Mouse (Mus musculus) gastrocnemius, postnatal 36 days (tissue): ENCODE results near the gene Olfr1402. TPM values are rescaled to one million over a fixed set of nuclear protein-coding genes. Genes with fewer than 3 reads are reported as not detected.

ENCODE experiments used
- DNase-seq, 2 experiments: peaks; one replicate each; pipeline ENCODE4 v3.0.0; 2022
- intact Hi-C: fragments of 180-260 bp; cut with DNase I; formaldehyde crosslinking; loops from one replicate; pipeline ENCODE4 v1.15.1; 2025
- long read RNA-seq, 2 experiments: library from polyadenylated mRNA; stranded (forward); transcript quantifications; one replicate each; pipeline ENCODE4 v2.0.0; 2021
- total RNA-seq, 2 experiments: library from RNA; stranded (reverse); gene quantifications; 2 replicates each; pipeline ENCODE4 v1.2.3; 2021

The Olfr1402 gene
- total RNA-seq = not detected
- long read RNA-seq, experiment 1 = 0 reads
- long read RNA-seq, experiment 2 = 0 reads

DNA sequence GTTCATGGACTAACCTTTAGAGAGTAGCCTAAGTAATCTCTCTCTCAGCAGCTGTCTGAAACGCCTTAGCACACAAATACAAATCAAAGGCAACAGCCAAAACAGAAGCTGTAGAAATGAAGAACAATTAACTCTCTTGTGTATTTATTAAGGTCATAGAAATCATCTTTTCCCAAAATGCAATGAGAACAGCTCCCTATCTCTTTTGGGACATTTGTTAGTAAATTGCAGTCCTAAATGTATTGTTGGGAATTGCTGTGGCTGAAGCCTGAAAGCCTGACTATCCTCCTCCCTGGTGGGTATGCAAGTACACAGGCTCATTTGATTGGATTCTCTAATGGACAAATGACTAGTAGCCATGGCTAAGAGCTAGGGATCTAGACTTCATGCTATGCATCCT lies at the start of gene Olfr1402:
Olfr1402 (minus strand) TSS at position 101 of the 400 bp plus-strand sequence.
- DNase-seq = no peak
- intact Hi-C loops = no loop called here

DNA sequence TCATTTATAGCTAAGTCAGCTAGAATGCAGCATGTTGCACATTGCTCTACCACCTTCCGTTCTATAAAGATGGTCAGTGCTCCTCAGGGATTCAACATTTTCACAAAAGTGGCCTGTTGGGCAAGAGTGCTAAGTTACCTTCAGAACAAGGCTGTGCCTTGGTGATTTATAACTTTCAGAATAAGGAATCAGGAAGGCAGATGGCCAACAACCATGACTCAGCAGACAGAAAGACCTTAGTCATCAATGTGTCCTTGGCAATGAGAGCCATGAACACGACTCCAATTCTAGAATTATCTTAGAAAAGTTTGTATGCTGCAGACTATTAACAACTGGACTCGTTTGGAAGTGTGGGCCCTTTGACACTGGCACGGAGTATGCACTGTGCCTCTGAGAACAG lies 33.5 kb upstream of the Olfr1402 start:
- DNase-seq = no peak
- intact Hi-C loops = no loop called here

DNA sequence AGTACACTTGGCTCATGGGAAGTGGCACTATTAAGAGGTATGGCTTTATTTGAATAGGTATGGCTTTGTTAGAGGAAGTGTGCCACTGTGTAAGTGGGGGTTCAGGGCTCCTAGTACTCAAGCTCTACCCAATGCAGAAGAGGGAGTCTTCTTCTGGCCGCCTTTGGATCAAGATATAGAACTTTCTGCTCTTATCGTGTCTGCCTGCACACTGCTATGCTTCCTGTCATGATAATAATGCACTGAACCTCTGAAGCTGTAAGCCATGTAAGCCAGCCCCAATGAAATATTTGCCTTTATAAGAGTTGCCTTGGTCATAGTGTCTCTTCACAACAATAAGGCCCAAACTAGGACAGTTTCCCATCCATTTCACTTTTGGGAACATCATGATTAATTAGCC lies 16.8 kb upstream of the Olfr1402 start:
- DNase-seq = no peak
- intact Hi-C loops = no loop called here

DNA sequence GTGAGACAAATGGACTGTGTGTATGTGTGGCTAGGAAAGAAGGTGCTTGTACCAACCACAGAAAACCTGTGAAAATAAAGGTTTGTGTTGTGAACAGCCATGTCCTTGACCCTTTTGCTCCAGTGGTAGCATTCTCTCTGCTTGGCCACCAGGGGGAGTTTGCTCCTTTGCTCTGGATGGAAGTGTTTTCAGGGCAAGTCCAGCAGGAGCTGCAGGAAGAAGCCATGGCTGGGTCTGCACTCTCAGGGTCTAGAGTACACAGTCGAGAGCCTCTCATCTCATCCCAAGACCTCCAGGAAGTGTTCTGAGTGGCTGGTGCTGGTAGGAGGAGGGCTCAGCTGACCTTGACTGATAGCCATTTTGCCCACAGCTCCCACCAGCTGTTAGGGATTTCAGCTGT lies 27.5 kb downstream of the Olfr1402 start:
- DNase-seq = no peak
- intact Hi-C loops = loop anchor here (10.0 kb wide), 1 partner anchor 191 kb away; no protein-coding TSS in a partner anchor

DNA sequence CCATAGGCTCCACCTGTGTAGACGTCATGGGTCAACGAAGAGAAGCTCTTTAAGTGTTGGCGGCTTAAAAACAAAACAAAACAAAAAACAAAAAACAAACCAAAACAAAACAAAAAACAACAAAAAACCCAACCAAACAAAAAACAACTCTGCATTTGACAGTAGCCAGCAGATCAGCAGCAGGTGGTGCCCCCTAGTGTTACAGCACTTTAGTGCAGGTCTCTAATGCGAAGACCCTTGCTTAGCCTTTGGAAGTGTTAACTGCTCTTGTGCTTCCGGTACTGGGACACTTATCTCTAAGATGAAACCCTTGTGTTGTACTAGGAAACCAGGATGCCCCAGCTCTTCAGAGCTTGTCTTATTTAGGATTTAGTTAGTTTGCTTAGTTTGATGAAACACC lies 28.7 kb downstream of the Olfr1402 start:
- intact Hi-C loops = loop anchor here (10.0 kb wide), 1 partner anchor 192 kb away; no protein-coding TSS in a partner anchor
- no peak for DNase-seq

DNA sequence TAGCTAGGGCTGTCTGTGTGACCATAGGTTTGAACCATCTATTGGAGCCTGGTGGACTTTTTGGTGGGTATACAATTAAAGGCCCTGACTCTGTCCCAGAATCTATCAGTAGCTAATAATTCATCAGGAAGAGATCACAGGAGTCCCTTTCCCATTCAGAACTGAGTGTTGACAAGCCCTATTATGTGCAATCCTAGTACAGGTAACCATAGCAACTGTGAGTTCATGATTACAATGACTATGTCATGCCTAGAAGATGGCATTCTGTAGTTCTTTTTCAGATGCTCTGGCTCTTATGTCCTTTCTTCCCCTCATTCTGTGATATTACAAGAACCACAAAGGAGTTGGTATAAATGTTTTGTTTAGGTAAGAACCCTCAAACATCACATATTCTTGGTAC lies 51.4 kb downstream of the Olfr1402 start:
- DNase-seq = no peak
- intact Hi-C loops = no loop called here

DNA sequence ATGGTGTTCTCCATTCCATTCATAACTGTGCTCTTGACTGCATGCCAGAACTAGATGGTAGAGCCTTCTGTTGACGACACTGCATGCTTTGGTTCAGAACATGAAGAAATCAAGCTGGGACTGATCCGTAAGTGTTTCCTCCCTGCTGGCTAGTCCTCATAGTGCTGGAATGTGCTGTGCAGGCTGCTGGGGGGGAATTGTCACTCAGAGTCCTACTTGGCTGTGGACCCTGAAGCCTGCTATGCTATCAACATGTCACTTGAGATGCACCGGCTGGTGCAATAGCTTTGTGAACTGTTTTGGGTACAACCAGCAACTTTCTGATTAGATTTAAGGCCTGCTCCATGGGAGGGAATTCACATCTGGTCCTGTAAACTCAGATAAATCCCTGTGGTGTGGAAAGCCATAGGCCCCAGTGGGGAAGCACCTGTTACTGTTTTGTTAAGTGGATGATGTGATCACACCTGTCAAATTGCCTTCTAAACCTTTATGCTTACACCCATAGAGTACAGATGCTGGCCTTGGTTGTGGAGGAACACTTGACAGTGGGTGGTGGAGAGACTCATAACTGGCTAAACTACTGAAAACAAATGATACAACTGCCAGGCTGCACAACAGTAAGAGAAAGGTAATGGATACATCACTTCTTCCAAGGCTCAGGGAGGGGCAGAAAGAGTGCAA lies 58.3 kb downstream of the Olfr1402 start:
- DNase-seq = no peak
- intact Hi-C loops = no loop called here

DNA sequence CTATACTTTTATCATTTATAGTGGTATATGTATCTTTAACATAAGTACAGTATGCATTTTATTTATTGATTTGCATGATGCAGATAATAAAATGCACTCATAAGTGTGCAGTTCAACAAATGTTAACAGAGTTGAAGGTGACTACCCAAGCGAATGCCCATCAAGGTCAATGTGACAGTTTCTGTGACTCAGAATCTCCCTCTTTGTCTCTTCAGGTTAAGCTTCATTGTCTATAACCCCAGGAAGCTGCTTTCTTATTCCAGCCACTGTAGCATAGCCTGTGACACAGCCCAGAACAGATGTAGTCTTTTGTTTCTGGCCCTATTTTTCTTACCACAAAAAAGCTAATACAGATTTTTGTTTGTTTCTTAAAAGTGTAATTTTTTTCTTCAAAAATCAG lies 63.4 kb downstream of the Olfr1402 start:
- intact Hi-C loops = no loop called here
- no peak for DNase-seq

Other genes with a start within 250 kb of the Olfr1402 start
- gene Bcl9, start 124.1 kb downstream of the Olfr1402 start, total RNA-seq = 1 to 10 TPM; 2.4 to 3.6 TPM
- gene Chd1l, start 188.2 kb upstream of the Olfr1402 start, total RNA-seq = 10 to 100 TPM in 1 of 2 experiments, 1 to 10 TPM in 1; 9.6 to 10.4 TPM
- gene Fmo5, start 206.8 kb upstream of the Olfr1402 start, total RNA-seq = 1 to 10 TPM; 5.2 to 5.8 TPM
- 100 to 1,000 TPM; 178 to 198 TPM for gene Prkab2, start 236.2 kb upstream of the Olfr1402 start, total RNA-seq